Mouse (Mus musculus) CH12.LX (cell line): ENCODE data around the gene Dpyd.

Experiments used
- CHD1 ChIP-seq: IDR thresholded peaks from 2 replicates; pipeline ENCODE4 v1.6.1; 2012; ENCODE audit warnings: low read depth, low read length, improper control_type of control experiment, inconsistent platforms
- CTCF ChIP-seq, 2 experiments: IDR thresholded peaks in 1 of 2; conservative IDR thresholded peaks in 1 of 2; 2 replicates each; pipeline ENCODE4 v1.5.1; 2011 to 2012; ENCODE audit warnings: low read depth in 2 of 2, low read length in 2 of 2, improper control_type of control experiment in 1 of 2, inconsistent platforms in 1 of 2, mild to moderate bottlenecking in 1 of 2, moderate library complexity in 1 of 2
- E2F4 ChIP-seq: IDR thresholded peaks from 2 replicates; pipeline ENCODE4 v1.6.1; 2011; ENCODE audit warnings: low read depth, low read length, improper control_type of control experiment; ENCODE audit not compliant: insufficient replicate concordance
- MAFK ChIP-seq: IDR thresholded peaks from 2 replicates; pipeline ENCODE4 v1.6.1; 2011; ENCODE audit warnings: low read length, improper control_type of control experiment; ENCODE audit not compliant: insufficient replicate concordance
- POLR2A ChIP-seq: IDR thresholded peaks from 2 replicates; pipeline ENCODE4 v1.6.1; 2011; ENCODE audit warnings: low read depth, mild to moderate bottlenecking, improper control_type of control experiment, low read length
- RAD21 ChIP-seq: IDR thresholded peaks from 2 replicates; pipeline ENCODE4 v1.6.1; 2011; ENCODE audit warnings: low read depth, mild to moderate bottlenecking, low read length, improper control_type of control experiment, moderate library complexity

- TF ChIP-seq RAD21 (no peak), CTCF (conservative IDR thresholded peaks at IDR 0.05 in 1 of 2, IDR thresholded peaks at IDR 0.05 in 1 of 2; ENCODE audit: low read depth in 2 of 2, low read length in 2 of 2) (no peak), MAFK (no peak), E2F4 (no peak), CHD1 (no peak), POLR2A (no peak)
Observed at GRCm38 (mm10) chr3:119362392-119362791, 800.5 kb downstream of the Dpyd start.
